Mouse (Mus musculus): ENCODE results near the gene Mecp2.

Gene Mecp2

GRCm38 (mm10) chrX:74008063-74008462 is 127.1 kb downstream of the Mecp2 start:
- no peak for DNase-seq

GRCm38 (mm10) chrX:74006401-74006800 is 128.8 kb downstream of the Mecp2 start:
- DNase-seq: no peak

DNA sequence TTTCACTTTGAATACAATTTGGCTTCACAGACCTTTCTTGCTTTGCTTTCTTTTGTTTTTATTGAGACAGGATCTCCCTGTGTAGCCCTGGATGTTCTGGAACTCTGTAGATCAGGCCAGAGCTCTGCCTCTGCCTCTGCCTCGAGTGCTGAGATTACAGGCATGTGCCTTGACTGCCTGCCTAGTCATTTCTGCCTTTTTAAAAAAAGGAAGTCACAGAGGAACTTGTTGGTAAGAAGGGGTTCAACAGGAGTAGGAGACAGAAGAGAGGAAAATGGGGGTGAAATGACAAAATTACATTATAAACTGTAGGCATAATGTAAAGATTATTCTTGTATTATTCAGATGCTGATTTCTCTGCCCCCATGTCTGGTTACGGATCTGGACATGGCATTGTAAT is 131.5 kb downstream of the Mecp2 start:
- no peak for DNase-seq

GRCm38 (mm10) chrX:74001024-74001423 is 134.1 kb downstream of the Mecp2 start:
- no peak for DNase-seq

DNA sequence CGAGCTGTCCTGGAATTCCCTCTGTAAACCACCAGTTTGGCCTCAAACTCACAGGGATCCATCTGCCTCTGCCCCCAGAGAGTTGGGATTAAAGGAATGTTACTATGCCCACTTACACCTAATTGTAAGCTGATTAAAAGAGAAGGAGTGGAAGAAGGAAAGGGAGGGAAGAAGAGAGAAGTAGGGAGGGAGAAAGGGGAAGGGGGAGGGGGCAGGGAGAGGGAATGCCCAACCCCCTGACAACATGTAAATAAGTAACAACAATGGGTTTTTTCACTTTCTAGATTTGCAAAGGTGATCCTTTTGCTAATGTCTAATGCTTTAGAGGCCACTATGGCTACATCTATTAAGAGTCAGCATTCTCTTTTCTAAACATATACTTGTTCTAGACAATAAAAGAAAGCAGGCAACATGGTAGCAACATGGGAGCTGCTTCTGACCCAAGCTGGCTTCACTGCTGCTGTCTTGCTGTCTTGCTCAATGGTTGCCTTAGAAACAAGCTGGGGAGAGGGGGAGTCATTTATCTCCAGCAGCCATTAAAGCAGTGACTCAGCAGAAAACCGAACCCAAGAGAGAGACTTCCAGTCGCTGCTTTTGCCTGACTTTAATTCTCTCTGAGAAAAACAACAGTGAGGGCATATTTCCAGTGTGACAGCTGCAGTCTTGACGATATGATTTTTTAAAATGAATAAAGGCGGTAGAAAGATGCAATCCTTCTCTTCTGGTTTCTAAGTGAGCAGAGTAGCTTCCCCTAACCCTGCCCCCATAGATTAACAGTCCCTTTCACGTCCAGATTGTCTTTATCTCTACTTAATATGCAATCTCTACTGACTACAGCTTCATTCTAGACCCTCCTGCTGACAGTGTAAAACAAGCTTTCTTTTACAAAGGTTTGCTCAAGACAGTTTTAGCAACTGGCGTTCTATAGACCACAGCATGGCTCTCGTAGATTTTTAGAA is 136.0 kb downstream of the Mecp2 start:
- DNase-seq: no peak

DNA sequence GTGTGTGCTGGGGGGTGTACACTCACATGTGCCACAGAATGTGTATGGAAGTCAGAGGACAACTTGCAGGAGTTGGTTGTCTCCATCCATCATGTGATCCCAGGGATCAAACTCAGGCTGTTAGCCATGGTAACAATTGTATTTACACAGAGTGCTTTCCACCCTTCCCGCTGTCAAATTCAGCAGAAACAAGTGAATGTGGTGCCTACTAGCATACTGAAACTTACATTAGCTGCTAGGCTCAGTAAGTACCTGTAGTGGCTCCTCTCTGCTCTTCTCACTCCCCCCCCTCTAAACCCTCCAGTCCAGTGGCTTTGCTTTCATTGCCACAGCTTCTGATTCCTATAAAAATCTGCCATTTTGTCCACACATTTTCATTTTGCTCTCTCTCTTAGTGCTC is 157.4 kb downstream of the Mecp2 start:
- DNase-seq: no peak
